Mouse (Mus musculus): Measurements from ENCODE around the gene A830031A19Rik.

GRCm38 (mm10) chr11:24098069-24098468, 23.2 kb upstream of the A830031A19Rik start:
- no peak for TF ChIP-seq CTCF (IDR thresholded peaks at IDR 0.05; ENCODE audit: extremely low read depth, insufficient read depth, low read length)
- TF ChIP-seq POLR2A (IDR thresholded peaks at IDR 0.05; ENCODE audit: extremely low read depth, insufficient read depth, low read length), result no peak

All from cortical plate, adult 2 months (tissue).